Mouse (Mus musculus) B cell, adult 62 days (primary cell): Measurements from ENCODE around the gene Ppp1r16b. TPM values are rescaled to one million over a fixed set of nuclear protein-coding genes. Genes with fewer than 3 reads are reported as not detected.

ENCODE experiments used
- total RNA-seq: library from RNA; stranded (reverse); gene quantifications from 4 replicates; pipeline ENCODE4 v1.2.4, GENCODE M21; 2023

Gene Ppp1r16b
- 181 to 208 TPM (median 186 TPM) in 4 replicates for total RNA-seq

DNA sequence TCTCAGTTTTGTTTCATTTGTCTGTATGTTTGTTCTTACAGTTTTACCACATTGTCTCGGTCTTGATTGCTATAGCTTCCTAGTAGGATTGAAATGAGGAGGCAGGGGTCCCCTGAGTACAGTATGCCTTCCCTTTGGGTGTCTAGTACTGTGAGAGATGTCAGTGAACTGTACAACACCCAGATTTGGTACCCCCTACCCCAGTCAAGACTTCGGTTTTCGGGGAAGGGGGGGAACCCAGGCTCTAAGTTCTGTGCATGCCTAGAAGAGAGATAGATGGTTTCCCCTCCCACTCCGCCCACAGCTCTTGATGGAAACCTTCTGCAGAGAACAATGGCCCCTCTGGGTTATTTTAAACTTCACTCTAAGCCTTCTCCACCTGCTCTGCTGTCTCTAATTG is at the start of gene Ppp1r16b:
Gene Ppp1r16b, plus strand, starts transcription at position 301 of the 400 bp plus-strand sequence.

DNA sequence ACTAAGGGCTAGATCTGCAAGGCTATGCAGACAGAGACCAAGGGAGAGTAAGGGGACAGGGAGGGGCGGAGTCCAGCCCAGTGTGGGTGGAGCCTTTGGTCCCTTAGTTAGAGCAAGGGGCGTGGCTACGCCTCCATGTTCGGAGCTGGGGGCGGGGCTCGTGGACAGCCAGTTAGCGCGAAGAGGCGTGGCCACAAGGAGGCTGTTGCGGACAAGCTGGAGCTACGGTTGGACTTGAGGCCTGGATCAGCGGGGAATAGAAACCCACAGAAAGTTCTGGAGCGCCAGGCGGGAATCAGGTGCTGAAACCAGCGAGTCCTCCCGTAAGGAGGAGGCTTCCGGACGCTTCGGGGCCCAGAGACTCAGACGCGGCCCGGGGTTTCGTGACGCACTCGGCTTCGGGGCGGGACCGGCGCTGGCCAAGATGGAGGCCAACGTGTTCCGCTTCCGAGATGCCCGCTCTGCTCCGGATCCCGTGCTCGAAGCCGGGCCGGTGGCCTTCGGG is 40.4 kb upstream of the Ppp1r16b start, which contains the start of gene Actr5:
Gene Actr5, plus strand, starts transcription at position 171 of the 505 bp plus-strand sequence.

DNA sequence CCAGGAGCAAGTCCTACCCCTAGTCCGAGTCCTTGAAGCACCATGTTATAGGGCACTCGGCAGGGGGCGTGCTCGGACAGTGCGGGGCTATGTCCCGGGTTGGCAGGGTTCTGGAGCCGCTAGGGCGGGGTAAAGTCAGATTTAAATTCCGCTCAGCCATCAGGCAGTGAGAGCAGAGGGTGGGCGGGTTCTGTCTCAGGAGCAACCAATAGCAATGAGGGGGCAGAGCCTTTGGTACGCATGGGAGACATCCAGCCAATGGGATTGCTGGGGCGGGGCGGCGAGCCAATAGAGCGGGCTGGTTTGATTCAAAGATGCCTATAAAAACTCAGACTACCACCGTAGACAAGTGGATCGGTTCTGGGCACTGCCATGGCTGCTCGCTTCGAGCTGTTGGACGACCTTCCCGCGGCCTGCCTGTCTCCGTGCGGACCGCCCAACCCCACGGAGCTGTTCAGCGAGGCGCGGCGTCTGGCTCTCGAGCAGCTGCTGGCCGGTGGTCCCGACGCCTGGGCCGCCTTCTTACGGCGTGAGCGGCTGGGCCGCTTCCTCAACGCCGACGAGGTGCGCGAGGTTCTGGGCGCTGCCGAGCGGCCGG is 102.6 kb downstream of the Ppp1r16b start, which contains the start of gene Fam83d:
Gene Fam83d, plus strand, starts transcription at position 352 of the 598 bp plus-strand sequence.

DNA sequence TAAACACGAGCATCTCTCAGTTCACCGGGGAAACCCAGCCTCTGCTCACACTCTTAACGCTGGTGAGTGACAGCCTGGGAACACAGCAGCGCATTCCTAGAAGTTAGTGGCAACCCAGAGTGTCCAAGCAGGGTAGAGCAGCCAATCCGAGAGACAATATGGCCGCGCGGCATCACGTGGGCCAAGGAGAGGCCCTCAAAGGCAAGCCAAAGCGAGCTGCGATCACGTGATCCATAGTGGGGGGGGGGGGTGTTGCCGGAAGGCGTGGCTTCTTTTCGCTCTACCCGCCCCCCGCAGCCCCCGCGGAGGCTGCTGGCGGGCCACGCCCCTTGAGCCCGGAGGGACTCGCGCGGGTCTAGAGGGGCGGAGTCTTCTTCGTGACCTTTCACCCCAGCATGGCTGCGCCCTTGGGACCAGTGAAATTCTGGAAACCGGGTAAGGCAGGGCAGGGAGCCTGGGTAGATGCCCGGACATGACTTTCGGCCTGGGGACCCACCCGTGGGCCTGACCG is 129.4 kb downstream of the Ppp1r16b start, which contains the start of gene Dhx35:
Gene Dhx35, plus strand, starts transcription at position 314 of the 511 bp plus-strand sequence.

Other genes with a start within 250 kb of the Ppp1r16b start
- 1.9 to 4.4 TPM (median 2.5 TPM) in 4 replicates for gene Adig, start 162.8 kb upstream of the Ppp1r16b start, total RNA-seq
- gene Arhgap40, start 152.6 kb upstream of the Ppp1r16b start, total RNA-seq: 0.67 TPM in 1 of 4 replicates, not detected in the others
- 0.39 to 0.49 TPM (median 0.44 TPM) in 3 of 4 replicates, not detected in the other for gene Slc32a1, start 54.6 kb upstream of the Ppp1r16b start, total RNA-seq
- 49.2 to 53.1 TPM (median 50.0 TPM) in 4 replicates for gene Actr5, start 40.5 kb upstream of the Ppp1r16b start, total RNA-seq
- 1.4 to 3.0 TPM (median 2.6 TPM) in 4 replicates for gene Fam83d, start 102.7 kb downstream of the Ppp1r16b start, total RNA-seq
- gene Dhx35, start 129.4 kb downstream of the Ppp1r16b start, total RNA-seq: 32.2 to 36.4 TPM (median 34.7 TPM) in 4 replicates